Mouse (Mus musculus): ENCODE data around the gene Scd2.

The Scd2 gene

GRCm38 (mm10) chr19:44267499-44268002 is 25.9 kb upstream of the Scd2 start:
- in situ Hi-C loops (cut with MboI, MseI): no loop called here

- in situ Hi-C loops (cut with MboI, MseI): no loop called here
These were observed 19.8 kb upstream of the Scd2 start for GRCm38 (mm10) chr19:44273711-44274110.

- in situ Hi-C loops (cut with MboI, MseI): no loop called here
These were observed 19.0 kb upstream of the Scd2 start for GRCm38 (mm10) chr19:44274452-44274851.

- in situ Hi-C loops (cut with MboI, MseI): loop anchor here (25.0 kb wide), 1 partner anchor 1762 kb away; the partner anchor contains the start of genes Ldb1 and Pprc1
These were observed 18.1 kb upstream of the Scd2 start for GRCm38 (mm10) chr19:44275418-44275817.

DNA sequence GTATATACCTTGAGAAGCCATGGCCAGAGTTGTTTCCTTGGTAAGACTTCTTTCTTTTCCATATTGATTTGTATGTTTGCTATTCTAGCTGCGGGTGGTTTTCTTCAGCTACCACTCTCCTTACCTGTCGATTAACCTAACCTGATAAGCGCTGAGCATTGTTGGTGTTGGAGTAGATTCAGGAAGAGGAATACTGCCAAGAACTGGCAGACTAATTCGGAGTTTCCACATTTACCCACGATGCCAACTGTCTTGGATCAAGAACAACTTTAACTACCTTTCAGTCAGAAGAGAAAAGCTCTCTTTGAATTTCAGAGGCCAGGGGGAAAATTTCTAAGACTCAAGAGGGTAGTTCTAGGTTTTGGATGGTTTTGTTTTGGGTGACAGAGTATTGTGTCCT is 16.6 kb upstream of the Scd2 start:
- in situ Hi-C loops (cut with MboI, MseI): loop anchor here (25.0 kb wide), 1 partner anchor 1760 kb away; the partner anchor contains the start of genes Ldb1 and Pprc1

GRCm38 (mm10) chr19:44277931-44278330 is 15.5 kb upstream of the Scd2 start:
- in situ Hi-C loops (cut with MboI, MseI): loop anchor here (25.0 kb wide), 1 partner anchor 1759 kb away; the partner anchor contains the start of genes Ldb1 and Pprc1

DNA sequence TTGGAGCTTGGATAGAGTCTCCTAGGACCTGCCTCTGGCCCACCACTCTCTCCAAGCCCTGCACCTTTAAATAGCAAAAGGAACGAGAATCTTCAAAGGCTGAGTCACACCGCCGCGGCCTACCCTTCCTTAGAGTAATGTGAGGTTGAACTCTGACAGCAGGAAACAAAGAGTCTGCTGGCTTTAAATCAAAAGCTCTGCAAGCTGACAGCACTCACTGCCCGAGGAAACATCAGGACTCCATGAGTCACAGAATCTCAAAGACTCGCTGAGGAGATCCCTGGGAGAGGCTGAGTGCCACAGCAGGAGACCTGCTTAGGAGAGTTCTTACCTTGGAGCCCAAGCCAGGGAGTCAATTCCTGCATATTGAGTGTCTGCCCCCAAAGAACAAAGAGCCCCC is 12.7 kb upstream of the Scd2 start:
- in situ Hi-C loops (cut with MboI, MseI): loop anchor here (25.0 kb wide), 1 partner anchor 1757 kb away; the partner anchor contains the start of genes Ldb1 and Pprc1

- in situ Hi-C loops (cut with MboI, MseI): loop anchor here (25.0 kb wide), 1 partner anchor 1755 kb away; the partner anchor contains the start of genes Ldb1 and Pprc1
These were observed 11.5 kb upstream of the Scd2 start for GRCm38 (mm10) chr19:44281825-44282447.

- in situ Hi-C loops (cut with MboI, MseI): loop anchor here (25.0 kb wide), 1 partner anchor 1755 kb away; the partner anchor contains the start of genes Ldb1 and Pprc1
These were observed 10.8 kb upstream of the Scd2 start for GRCm38 (mm10) chr19:44282534-44283156.

DNA sequence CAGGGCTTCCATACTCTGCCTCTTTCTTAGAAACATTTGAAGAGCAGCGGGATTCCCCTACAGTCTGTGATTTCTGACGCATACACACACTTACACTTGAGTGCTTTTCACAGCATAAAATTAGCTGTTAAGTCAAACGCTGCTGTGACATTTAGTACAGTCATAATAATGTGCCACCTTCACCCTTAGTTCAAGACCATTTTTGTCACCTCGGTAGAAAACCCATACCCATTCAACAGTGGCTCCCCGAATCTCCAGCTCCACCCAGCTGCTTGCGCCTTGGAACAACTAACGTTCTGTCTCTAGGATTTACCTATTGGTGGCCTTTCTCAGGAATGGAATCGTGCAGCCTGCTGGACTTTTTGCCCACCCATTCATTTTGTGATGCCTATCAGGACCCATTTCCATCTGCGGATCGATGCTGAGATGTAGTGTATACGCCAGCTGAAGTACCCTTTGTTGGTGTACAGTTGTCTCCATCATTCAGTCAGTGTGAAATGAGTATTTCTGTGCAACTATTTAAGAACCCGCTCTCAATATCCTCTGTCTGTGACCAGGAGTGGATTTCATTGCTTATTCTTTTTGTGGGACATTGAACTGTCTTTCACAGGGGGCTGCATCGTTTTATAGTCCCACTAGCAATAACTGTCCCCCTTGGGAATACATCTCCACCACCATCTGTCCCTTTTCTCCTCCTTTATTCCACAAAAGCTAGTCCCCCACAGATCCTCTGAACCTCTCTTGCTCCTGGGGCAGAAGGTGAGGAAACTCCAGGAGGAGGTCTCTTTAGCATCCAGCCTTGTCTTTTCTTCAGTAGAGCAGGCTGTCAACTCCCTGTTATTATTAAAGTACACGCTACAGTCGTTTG is 10.1 kb upstream of the Scd2 start:
- in situ Hi-C loops (cut with MboI, MseI): loop anchor here (25.0 kb wide), 1 partner anchor 1754 kb away; the partner anchor contains the start of genes Ldb1 and Pprc1

DNA sequence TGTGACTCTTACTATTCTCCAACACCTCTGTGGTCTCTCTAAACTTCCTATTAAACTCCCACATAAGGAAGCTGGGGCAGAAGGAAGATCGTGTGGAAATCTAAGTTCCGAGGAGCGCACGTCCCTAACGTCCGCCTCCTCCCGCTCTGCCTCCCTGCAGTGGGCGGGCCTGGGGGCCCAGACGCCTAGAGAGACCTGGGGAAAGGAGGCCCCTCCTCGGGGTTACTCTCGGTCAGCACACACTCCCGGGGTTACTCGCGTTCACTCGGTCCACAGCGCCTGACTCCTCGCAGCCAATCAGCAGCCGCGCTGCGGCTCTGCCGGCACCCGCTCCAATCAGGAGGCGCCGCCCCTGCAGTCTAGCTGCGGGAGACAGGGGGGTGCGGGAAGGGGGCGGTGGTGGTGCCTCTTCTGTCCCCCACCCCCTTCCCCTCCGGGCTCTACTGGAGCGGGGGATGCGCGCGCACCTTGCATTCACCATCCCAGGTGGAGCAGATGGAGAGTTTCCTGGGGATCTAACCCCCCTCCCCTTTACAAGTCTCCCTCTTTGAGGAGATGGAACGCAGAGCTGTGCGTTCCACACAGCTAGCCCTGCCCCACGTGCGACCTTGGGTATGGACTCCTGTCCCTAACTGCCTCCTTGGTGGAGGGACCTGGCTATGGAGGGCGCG is 9.3 kb upstream of the Scd2 start:
- in situ Hi-C loops (cut with MboI, MseI): loop anchor here (25.0 kb wide), 1 partner anchor 1753 kb away; the partner anchor contains the start of genes Ldb1 and Pprc1

DNA sequence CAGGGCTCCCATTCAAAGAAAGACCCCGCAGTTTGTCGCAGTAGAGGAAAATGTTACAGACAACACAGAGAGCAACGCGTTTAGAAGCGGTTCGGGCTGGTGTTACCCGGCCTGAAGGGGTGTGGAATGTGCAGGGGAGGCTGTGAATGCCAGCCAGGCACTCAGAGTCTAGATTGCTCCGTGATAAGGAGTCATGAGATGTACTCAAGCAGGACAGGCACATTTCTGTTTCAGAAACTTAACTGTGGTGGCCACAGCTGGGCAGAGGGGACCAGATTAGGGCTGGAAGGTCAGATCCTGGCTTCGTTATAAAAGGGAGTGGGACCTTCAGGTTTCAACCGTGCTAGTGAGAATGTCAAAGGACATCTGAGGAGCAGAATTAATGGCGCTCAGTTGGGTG is 8.8 kb upstream of the Scd2 start:
- in situ Hi-C loops (cut with MboI, MseI): loop anchor here (25.0 kb wide), 1 partner anchor 1753 kb away; the partner anchor contains the start of genes Ldb1 and Pprc1

DNA sequence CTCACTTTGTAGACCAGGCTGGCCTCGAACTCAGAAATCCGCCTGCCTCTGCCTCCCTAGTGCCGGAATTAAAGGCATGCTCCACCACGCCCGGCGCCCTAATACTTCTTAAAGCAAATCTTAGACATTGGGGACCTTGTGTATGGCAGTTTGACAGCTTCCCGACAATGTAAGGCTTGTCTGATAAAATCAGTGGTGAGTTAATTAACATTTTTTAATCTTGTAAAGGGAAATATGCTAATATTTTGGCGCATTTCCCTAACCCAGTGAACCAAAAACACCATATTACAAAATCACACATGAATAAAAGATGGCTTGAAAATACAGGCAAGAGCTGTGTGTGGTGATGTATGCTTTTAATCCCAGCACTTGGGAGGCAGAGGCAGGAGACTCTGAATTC is 7.9 kb upstream of the Scd2 start:
- in situ Hi-C loops (cut with MboI, MseI): loop anchor here (25.0 kb wide), 1 partner anchor 1752 kb away; the partner anchor contains the start of genes Ldb1 and Pprc1

- in situ Hi-C loops (cut with MboI, MseI): loop anchor here (25.0 kb wide), 1 partner anchor 1751 kb away; the partner anchor contains the start of genes Ldb1 and Pprc1
These were observed 7.4 kb upstream of the Scd2 start for GRCm38 (mm10) chr19:44286109-44286508.

DNA sequence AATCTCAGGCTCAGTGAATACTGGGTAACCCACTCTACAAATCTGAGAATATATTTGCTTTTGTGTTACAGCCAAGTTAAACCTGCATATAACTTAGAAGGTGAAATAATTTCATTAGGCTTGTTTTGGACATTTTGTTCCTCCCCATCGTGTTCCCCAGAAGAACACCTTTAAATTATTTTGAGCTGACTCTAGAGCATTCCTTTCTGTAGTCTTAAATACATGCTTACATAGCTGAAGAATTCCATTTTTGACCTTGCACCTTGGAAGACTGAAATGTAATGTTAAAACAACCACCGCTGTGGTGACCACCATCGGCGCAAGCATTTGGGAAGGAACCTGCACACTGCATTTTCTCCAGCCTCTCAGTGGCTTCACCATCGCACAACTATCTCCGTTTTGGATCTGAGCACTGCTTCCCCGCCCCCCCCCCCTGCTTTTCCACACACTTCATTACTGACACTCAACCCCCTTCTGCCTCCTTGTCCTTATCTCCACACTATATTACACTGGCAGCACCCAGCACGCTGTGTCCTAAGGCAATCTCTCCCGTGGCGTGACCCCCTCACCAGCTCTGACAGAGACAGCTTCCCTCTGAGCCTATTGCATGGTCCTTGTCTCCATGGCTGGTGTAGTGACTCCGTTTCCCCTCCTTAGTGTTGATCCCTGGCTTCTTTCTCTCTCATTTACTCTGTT is 5.9 kb upstream of the Scd2 start:
- in situ Hi-C loops (cut with MboI, MseI): loop anchor here (25.0 kb wide), 1 partner anchor 1750 kb away; the partner anchor contains the start of genes Ldb1 and Pprc1

GRCm38 (mm10) chr19:44292083-44292482 is 1.4 kb upstream of the Scd2 start:
- in situ Hi-C loops (cut with MboI, MseI): loop anchor here (25.0 kb wide), 1 partner anchor 1745 kb away; the partner anchor contains the start of genes Ldb1 and Pprc1

- in situ Hi-C loops (cut with MboI, MseI): loop anchor here (25.0 kb wide), 1 partner anchor 1745 kb away; the partner anchor contains the start of genes Ldb1 and Pprc1
These were observed 991 bp upstream of the Scd2 start for GRCm38 (mm10) chr19:44292483-44292882.

DNA sequence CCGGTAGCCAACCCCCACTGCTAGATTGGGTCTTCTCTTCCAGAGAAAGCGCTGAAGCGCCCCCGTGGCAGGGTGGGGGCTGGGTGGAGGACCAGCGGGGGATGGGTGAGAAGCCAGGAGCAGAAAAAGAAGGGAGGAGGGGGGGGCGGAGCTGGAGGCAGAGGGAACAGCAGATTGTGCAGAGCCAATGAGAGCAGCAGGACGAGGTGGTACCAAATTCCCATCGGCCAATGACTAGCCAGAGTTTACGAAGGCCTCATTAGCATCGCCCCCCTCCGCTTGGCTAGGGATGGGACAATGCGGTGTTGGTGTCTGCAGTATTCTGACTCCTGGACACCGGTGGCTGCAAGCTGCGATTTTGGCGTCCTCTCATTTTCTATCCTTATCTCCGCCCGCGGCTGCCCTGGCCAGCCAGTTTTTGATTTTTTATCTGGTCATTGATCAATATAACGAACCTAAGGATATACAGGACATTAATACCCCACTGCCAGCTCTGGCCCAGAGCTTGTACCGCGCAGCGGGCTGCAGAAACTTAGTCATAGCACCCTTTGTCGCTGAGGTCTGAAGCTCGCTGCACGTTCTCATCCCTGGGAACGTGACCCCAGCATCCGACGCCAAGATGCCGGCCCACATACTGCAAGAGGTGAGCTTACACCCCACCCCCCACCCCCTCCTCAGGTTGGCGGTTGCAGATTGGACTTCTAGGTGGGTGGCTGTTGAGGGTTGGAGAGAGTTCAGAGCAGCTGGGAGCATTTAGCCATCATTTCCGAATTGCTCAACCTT is 486 bp downstream of the Scd2 start:
- in situ Hi-C loops (cut with MboI, MseI): loop anchor here (25.0 kb wide), 1 partner anchor 1743 kb away; the partner anchor contains the start of genes Ldb1 and Pprc1

DNA sequence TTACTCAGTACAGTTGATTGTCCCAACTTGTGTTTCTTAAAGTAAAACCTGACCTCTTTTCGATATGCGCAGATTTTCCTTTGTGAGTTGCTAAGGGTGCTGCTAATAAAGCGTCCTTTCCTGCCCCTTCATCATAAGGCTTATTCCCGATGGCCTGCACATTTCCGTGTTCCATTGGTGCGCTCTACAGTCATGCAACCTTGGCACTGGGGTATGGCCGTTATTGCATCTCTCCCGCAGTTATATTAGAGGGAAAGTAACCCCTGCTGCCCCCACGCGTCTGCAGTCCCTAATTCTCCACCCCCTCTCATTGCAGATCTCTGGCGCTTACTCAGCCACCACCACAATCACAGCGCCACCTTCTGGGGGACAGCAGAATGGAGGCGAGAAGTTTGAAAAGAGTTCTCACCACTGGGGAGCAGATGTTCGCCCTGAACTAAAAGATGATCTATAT is 1.1 kb downstream of the Scd2 start:
- in situ Hi-C loops (cut with MboI, MseI): loop anchor here (5.0 to 25.0 kb wide), 3 partner anchors 47 to 1743 kb away; partner anchors contain the start of genes Ldb1 and Pprc1
